Mouse (Mus musculus) spleen, adult 2 months (tissue): ENCODE data around the gene Casq2. TPM values are rescaled to one million over a fixed set of nuclear protein-coding genes. Genes with fewer than 3 reads are reported as not detected.

Experiments used
- DNase-seq, 2 experiments: peaks; one replicate each; pipeline versions ENCODE4 v3.0.0 to v3.0.0-alpha.2; 2012 to 2021; ENCODE audit warnings: low spot score in 2 of 2, low read depth in 1 of 2
- H3K27ac ChIP-seq: fragments of 200-500 bp; 2 replicates; pipeline ENCODE4 v1.5.1; 2012; ENCODE audit warnings: low read length, inconsistent platforms; ENCODE audit not compliant: insufficient read depth
- H3K27me3 ChIP-seq: fragments of 200-500 bp; 2 replicates; pipeline ENCODE4 v1.6.1; 2012; ENCODE audit warnings: mild to moderate bottlenecking, moderate library complexity, low read length, inconsistent platforms; ENCODE audit not compliant: control insufficient read depth, insufficient read depth
- H3K36me3 ChIP-seq: fragments of 200-500 bp; 2 replicates; pipeline ENCODE4 v1.6.1; 2012; ENCODE audit warnings: mild to moderate bottlenecking, low read length, inconsistent platforms; ENCODE audit not compliant: control insufficient read depth, insufficient read depth
- H3K4me1 ChIP-seq: fragments of 200-500 bp; 2 replicates; pipeline ENCODE4 v1.6.1; 2011; ENCODE audit warnings: inconsistent platforms; ENCODE audit not compliant: control insufficient read depth, insufficient read depth, insufficient read length
- H3K4me3 ChIP-seq: fragments of 200-500 bp; 2 replicates; pipeline ENCODE4 v1.5.1; 2011; ENCODE audit warnings: mild to moderate bottlenecking, inconsistent platforms; ENCODE audit not compliant: insufficient read depth, insufficient read length; ENCODE audit errors: extremely low read depth
- CTCF ChIP-seq: fragments of 200-500 bp; IDR thresholded peaks from 2 replicates; pipeline ENCODE4 v1.5.1; 2011; ENCODE audit warnings: mild to moderate bottlenecking, inconsistent platforms; ENCODE audit not compliant: insufficient read depth, insufficient read length, insufficient replicate concordance; ENCODE audit errors: extremely low read depth
- POLR2A ChIP-seq: fragments of 200-500 bp; IDR thresholded peaks from 2 replicates; pipeline ENCODE4 v1.6.1; 2011; ENCODE audit warnings: low read depth, low read length, inconsistent platforms
- WGBS: fragments of 180-500 bp; shearing (Covaris S2); methylation state at CpG from one replicate; pipeline ENCODE4 v1.1.7; 2018; 5-methylcytosine and 5-hydroxymethylcytosine counted together
- polyA plus RNA-seq: library from polyadenylated mRNA; depleted of rRNA; stranded (reverse); fragments of >200 nt; gene quantifications from 2 replicates; pipeline ENCODE4 v1.2.3, GENCODE M21; 2012

Gene Casq2
- polyA plus RNA-seq, 1 experiment = 0.21 TPM

DNA sequence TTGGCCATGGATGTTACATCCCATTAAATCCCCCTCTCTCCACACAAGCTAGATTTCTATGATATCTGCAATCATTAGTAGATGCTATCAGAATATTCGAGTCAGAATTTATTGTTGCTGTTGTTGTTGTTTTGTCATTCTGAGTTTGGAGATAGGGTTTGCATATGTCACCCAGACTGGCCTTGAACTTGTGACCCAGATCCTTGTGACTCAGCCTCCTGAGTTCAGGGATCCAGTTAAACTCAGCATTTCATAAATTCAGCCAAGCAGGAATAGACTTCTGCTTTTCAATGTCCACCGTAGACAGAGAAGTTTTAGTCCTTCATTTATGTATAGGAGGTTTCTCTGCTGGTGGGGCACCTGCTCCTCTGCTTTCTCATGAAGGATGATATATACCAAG is 10.8 kb downstream of the Casq2 start:
- 69% methylated on average over 2 of the region's 2 CpGs for WGBS
- H3K27ac ChIP-seq = no peak overlapping the region
- H3K4me3 ChIP-seq = no peak overlapping the region
- H3K4me1 ChIP-seq = no peaks in the 10 kb centered on the region
- no peak for TF ChIP-seq CTCF
- TF ChIP-seq POLR2A = no peak
- H3K27me3 ChIP-seq = no peaks in the 10 kb centered on the region
- DNase-seq = no peak
- no peaks in the 10 kb centered on the region for H3K36me3 ChIP-seq

DNA sequence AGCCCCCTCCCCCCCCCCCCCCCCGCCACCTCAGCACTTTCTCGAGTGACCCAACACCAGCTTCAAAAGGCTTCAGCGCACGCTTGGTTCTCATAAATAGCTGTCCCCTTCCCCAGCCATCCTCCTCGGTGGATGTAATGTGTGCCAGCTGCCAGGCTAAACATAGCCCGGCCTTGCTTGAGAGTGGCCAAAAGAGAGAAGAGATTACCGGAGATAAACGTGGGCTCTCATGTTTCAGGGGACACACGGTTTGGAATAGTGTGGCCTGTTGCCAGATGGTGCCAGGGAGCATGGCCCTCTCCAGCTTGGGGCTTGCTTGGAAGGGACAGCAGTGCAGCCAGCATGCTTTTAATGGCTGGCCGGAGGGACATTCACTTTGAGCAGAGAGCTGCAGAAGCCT is 13.0 kb downstream of the Casq2 start:
- Histone ChIP-seq H3K27ac (no peak overlapping the region), H3K4me3 (no peak overlapping the region), H3K36me3 (no peaks in the 10 kb centered on the region), H3K27me3 (no peaks in the 10 kb centered on the region), H3K4me1 (no peaks in the 10 kb centered on the region)
- 65% methylated on average over 10 of the region's 10 CpGs for WGBS
- no peak for DNase-seq
- TF ChIP-seq POLR2A = no peak
- TF ChIP-seq CTCF = no peak

DNA sequence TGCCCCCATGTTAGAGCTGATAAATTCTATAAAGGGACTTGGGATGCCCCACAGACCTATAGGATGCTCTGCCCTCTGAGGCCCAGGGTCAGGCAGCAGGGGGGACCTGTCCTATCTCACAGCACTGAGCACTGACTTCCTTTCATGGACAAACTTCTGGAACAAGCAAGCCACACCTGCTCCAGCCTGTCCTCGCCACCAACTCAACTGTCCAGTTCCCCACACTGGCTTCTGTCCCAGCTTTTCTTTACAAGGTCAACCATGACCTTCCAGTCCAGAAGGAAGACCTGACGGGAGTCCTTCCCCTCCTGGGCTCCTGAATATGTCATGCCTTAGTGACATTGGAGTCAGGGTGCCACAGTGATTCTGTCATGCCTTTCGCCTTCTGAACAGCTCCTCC is 13.6 kb downstream of the Casq2 start:
- H3K4me3 ChIP-seq = no peak overlapping the region
- no peaks in the 10 kb centered on the region for H3K36me3 ChIP-seq
- H3K27me3 ChIP-seq = no peaks in the 10 kb centered on the region
- no peak for DNase-seq
- no peaks in the 10 kb centered on the region for H3K4me1 ChIP-seq
- WGBS = 78% methylated on average over 3 of the region's 3 CpGs
- H3K27ac ChIP-seq = no peak overlapping the region
- TF ChIP-seq CTCF = no peak

DNA sequence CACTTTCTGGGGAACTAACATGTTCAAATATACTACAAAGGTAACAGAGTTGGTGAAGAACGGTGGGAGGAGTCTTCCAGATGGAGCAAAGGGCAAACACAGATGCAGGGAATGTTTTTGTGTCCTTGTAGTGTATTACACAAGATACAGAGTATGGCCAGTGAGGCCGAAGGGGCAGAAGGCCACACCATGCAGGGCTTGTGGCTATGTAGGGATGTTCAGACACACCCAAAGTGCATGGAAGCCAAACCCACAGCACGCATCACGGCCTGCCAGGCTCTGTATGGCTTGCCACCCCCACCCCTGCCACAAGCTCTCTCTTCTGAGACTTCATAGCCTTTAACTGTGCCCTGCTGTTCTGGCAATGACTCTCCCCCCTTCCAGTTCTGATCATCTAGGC is 15.2 kb downstream of the Casq2 start:
- H3K27me3 ChIP-seq = no peaks in the 10 kb centered on the region
- no peak overlapping the region for H3K4me3 ChIP-seq
- no peak for DNase-seq
- H3K36me3 ChIP-seq = no peaks in the 10 kb centered on the region
- H3K4me1 ChIP-seq = no peaks in the 10 kb centered on the region
- H3K27ac ChIP-seq = no peak overlapping the region
- TF ChIP-seq CTCF (no peak), POLR2A (no peak)
- 81% methylated on average over 4 of the region's 4 CpGs for WGBS

DNA sequence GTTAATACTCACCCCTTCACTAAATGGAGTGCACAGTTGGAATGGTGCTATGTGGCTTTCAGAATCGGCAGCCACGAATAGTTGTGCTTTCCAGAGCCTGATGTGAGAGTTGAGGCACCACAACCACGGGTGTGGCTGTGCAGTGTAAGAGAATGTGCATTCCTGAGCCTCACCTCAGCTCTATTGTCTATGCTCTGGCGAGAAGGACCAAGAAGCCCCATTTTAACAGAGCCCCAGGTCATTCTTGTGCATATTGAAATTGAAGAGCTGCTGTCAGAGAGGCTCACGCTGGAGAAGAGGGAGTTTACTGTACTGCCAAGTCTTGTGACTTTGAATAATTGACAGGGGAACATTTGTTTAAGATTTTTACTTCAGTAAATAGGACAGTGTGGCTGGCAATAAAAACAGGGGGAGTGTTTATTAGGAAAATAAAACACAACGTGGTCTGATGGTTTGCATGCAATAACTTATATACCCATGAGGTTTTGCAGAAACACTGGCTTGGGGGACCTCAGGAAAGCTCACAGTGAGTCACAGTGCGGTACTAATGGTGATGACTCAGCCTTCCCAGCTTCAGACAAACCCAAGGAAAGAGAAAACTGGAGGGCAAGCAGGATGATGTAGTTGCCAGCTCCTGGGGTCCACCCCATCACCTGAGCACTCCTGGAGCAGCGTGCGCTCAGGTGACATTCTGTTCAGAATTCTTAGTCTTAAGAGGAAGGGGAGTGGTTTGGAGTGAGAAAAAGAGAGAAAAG is 17.8 kb downstream of the Casq2 start:
- no peak overlapping the region for H3K4me3 ChIP-seq
- TF ChIP-seq CTCF (no peak), POLR2A (no peak)
- H3K27me3 ChIP-seq = no peaks in the 10 kb centered on the region
- no peak overlapping the region for H3K27ac ChIP-seq
- WGBS = 72% methylated on average over 9 of the region's 9 CpGs
- no peak for DNase-seq
- no peaks in the 10 kb centered on the region for H3K4me1 ChIP-seq
- H3K36me3 ChIP-seq = no peaks in the 10 kb centered on the region

DNA sequence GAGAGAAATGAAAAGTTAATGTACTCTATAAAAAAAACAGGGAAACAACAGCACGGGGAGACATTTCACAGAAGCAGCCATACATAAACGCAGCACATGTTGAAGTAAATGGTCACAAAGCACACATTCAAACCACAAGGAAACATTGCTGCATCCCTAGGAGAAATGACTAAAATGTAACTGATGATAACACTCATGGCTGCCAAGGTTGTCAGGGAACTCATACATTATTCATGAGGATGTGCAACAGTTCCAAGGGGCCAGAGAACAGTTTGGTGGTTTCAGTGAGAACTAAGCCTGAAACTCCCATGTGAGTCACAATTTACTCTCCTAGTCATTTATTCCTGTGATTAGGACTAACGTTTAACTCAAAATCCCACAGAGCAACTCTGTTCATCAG is 22.0 kb downstream of the Casq2 start:
- no peaks in the 10 kb centered on the region for H3K36me3 ChIP-seq
- no peak for TF ChIP-seq CTCF
- no peak for TF ChIP-seq POLR2A
- no peak overlapping the region for H3K27ac ChIP-seq
- H3K27me3 ChIP-seq = no peaks in the 10 kb centered on the region
- H3K4me1 ChIP-seq = no peaks in the 10 kb centered on the region
- no peak overlapping the region for H3K4me3 ChIP-seq
- 88% methylated on average over 3 of the region's 3 CpGs for WGBS
- no peak for DNase-seq

DNA sequence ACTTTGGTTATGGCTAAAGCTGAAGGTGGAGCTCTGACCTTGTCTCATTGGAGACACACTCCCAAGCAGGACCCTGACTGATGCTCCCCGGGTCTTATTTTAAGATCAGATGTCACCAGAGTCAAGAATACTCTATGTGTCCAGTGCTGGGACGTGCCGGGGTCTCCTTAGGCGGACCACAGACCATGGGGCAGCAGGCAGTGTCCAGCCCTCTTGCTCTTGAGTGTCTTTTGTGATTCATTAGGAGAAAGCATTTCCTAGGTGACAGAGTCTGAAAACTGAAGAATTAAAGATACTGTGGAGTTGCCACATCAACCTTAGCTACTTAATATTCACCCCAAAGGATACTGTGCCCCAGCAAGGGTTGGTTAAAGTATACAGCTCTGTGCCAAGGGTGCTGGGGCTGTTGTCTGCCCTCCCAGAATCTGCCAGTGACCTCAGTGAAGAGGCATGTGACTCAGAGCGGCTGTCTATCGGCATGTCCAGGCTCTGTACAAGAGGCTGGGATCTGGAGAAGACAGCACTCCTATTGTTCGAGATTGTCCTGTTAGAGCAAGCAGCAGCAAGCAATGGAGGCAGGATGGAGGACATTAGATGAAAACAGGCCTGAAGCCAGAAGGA is 25.9 kb downstream of the Casq2 start:
- Histone ChIP-seq H3K4me1 (no peaks in the 10 kb centered on the region), H3K27ac (no peak overlapping the region), H3K36me3 (no peaks in the 10 kb centered on the region), H3K4me3 (no peak overlapping the region), H3K27me3 (no peaks in the 10 kb centered on the region)
- no peak for TF ChIP-seq CTCF
- no peak for TF ChIP-seq POLR2A
- DNase-seq = no peak
- 83% methylated on average over 7 of the region's 7 CpGs for WGBS
